Mouse (Mus musculus): ENCODE data around the gene Rnf39. TPM values are rescaled to one million over a fixed set of nuclear protein-coding genes. Genes with fewer than 3 reads are reported as not detected.

The Rnf39 gene
- 1.4 and 1.5 TPM in 2 replicates for polyA plus RNA-seq (2016; fragmentation: Nextera tagmentation; extraction: Ambion mirVana)

GRCm38 (mm10) chr17:36942791-36943471 lies at the start of gene Rnf39:
Gene Rnf39 (plus strand): TSS chr17:36942918.
- no peak for ATAC-seq (ENCODE audit: low FRiP score)
- Histone ChIP-seq H3K9me3 (replicated peaks) (no peaks in the 10 kb centered on the region), H3K4me2 (replicated peaks) (peak within 1 kb of the TSS; percentile 66), H3K4me3 (peak within 1 kb of the TSS; percentile 34), H3K27me3 (peaks cover 66% of the 10 kb centered on the region), H3K27ac (no peak within 1 kb of the TSS), H3K4me1 (peaks cover 21% of the 10 kb centered on the region), H3K9ac (peak within 1 kb of the TSS; percentile 52), H3K36me3 (no peaks in the 10 kb centered on the region)
- WGBS = 2% methylated on average over 58 of the region's 59 CpGs

- no peak overlapping the region for H3K27ac ChIP-seq
- H3K4me2 ChIP-seq (replicated peaks) = no peak overlapping the region
- H3K4me3 ChIP-seq = no peak overlapping the region
- H3K9ac ChIP-seq = no peak overlapping the region
- H3K9me3 ChIP-seq (replicated peaks) = no peaks in the 10 kb centered on the region
- no peaks in the 10 kb centered on the region for H3K36me3 ChIP-seq
- no peak for ATAC-seq (ENCODE audit: low FRiP score)
- H3K4me1 ChIP-seq = no peaks in the 10 kb centered on the region
- 78% methylated on average over 5 of the region's 5 CpGs for WGBS
- H3K27me3 ChIP-seq = 0 out of 2 replicates have a peak, but pooled peaks cover 5% of the 10 kb centered on the region
Measured at GRCm38 (mm10) chr17:36893387-36893786, 49.3 kb upstream of the Rnf39 start.

- Histone ChIP-seq H3K4me3 (no peak overlapping the region), H3K27me3 (no peaks in the 10 kb centered on the region), H3K27ac (no peak overlapping the region), H3K9me3 (replicated peaks) (no peaks in the 10 kb centered on the region), H3K4me1 (no peaks in the 10 kb centered on the region), H3K36me3 (no peaks in the 10 kb centered on the region), H3K4me2 (replicated peaks) (no peak overlapping the region), H3K9ac (no peak overlapping the region)
- ATAC-seq (ENCODE audit: low FRiP score) = no peak
- WGBS = 88% methylated on average over 1 of the region's 1 CpGs
Measured at GRCm38 (mm10) chr17:36896583-36896982, 46.1 kb upstream of the Rnf39 start.

GRCm38 (mm10) chr17:36897065-36897464 lies 45.7 kb upstream of the Rnf39 start:
- H3K4me3 ChIP-seq = no peak overlapping the region
- no peak overlapping the region for H3K4me2 ChIP-seq (replicated peaks)
- H3K4me1 ChIP-seq = no peaks in the 10 kb centered on the region
- no peak overlapping the region for H3K27ac ChIP-seq
- no peak for ATAC-seq (ENCODE audit: low FRiP score)
- H3K27me3 ChIP-seq = no peaks in the 10 kb centered on the region
- no peak overlapping the region for H3K9ac ChIP-seq
- no peaks in the 10 kb centered on the region for H3K36me3 ChIP-seq
- no peaks in the 10 kb centered on the region for H3K9me3 ChIP-seq (replicated peaks)

GRCm38 (mm10) chr17:36897552-36898205 lies 45.0 kb upstream of the Rnf39 start, which contains the start of gene Trim31:
Gene Trim31 (plus strand): TSS chr17:36898118.
- no peaks in the 10 kb centered on the region for H3K36me3 ChIP-seq
- WGBS = 73% methylated on average over 6 of the region's 6 CpGs
- H3K9ac ChIP-seq = no peak within 1 kb of the TSS
- no peaks in the 10 kb centered on the region for H3K9me3 ChIP-seq (replicated peaks)
- no peak within 1 kb of the TSS for H3K4me2 ChIP-seq (replicated peaks)
- H3K4me3 ChIP-seq = no peak within 1 kb of the TSS
- no peak within 1 kb of the TSS for H3K27ac ChIP-seq
- H3K4me1 ChIP-seq = no peaks in the 10 kb centered on the region
- no peaks in the 10 kb centered on the region for H3K27me3 ChIP-seq
- no peak for ATAC-seq (ENCODE audit: low FRiP score)

GRCm38 (mm10) chr17:36899376-36899775 lies 43.3 kb upstream of the Rnf39 start:
- Histone ChIP-seq H3K9me3 (replicated peaks) (no peaks in the 10 kb centered on the region), H3K36me3 (no peaks in the 10 kb centered on the region), H3K27ac (no peak overlapping the region), H3K27me3 (no peaks in the 10 kb centered on the region), H3K9ac (no peak overlapping the region), H3K4me3 (no peak overlapping the region), H3K4me2 (replicated peaks) (no peak overlapping the region), H3K4me1 (no peaks in the 10 kb centered on the region)
- 91% methylated on average over 4 of the region's 4 CpGs for WGBS
- no peak for ATAC-seq (ENCODE audit: low FRiP score)

- Histone ChIP-seq H3K9ac (no peak overlapping the region), H3K4me1 (no peaks in the 10 kb centered on the region), H3K4me3 (no peak overlapping the region), H3K27me3 (no peaks in the 10 kb centered on the region), H3K27ac (no peak overlapping the region), H3K9me3 (replicated peaks) (no peaks in the 10 kb centered on the region), H3K36me3 (no peaks in the 10 kb centered on the region), H3K4me2 (replicated peaks) (no peak overlapping the region)
- no peak for ATAC-seq (ENCODE audit: low FRiP score)
- 90% methylated on average over 5 of the region's 5 CpGs for WGBS
Measured at GRCm38 (mm10) chr17:36900001-36900400, 42.7 kb upstream of the Rnf39 start.

GRCm38 (mm10) chr17:36900691-36901090 lies 42.0 kb upstream of the Rnf39 start:
- no peaks in the 10 kb centered on the region for H3K9me3 ChIP-seq (replicated peaks)
- H3K9ac ChIP-seq = no peak overlapping the region
- H3K4me3 ChIP-seq = no peak overlapping the region
- no peak overlapping the region for H3K4me2 ChIP-seq (replicated peaks)
- no peaks in the 10 kb centered on the region for H3K27me3 ChIP-seq
- no peak overlapping the region for H3K27ac ChIP-seq
- no peaks in the 10 kb centered on the region for H3K36me3 ChIP-seq
- H3K4me1 ChIP-seq = no peaks in the 10 kb centered on the region
- WGBS = 50% methylated on average over 1 of the region's 1 CpGs
- ATAC-seq (ENCODE audit: low FRiP score) = no peak

- Histone ChIP-seq H3K9ac (no peak overlapping the region), H3K36me3 (no peaks in the 10 kb centered on the region), H3K4me1 (no peaks in the 10 kb centered on the region), H3K4me2 (replicated peaks) (no peak overlapping the region), H3K27me3 (no peaks in the 10 kb centered on the region), H3K27ac (no peak overlapping the region), H3K9me3 (replicated peaks) (no peaks in the 10 kb centered on the region), H3K4me3 (no peak overlapping the region)
- WGBS = 81% methylated on average over 3 of the region's 3 CpGs
- no peak for ATAC-seq (ENCODE audit: low FRiP score)
Measured at GRCm38 (mm10) chr17:36903651-36904050, 39.1 kb upstream of the Rnf39 start.

- no peak overlapping the region for H3K9ac ChIP-seq
- no peaks in the 10 kb centered on the region for H3K9me3 ChIP-seq (replicated peaks)
- no peak overlapping the region for H3K4me3 ChIP-seq
- H3K4me2 ChIP-seq (replicated peaks) = no peak overlapping the region
- H3K27me3 ChIP-seq = no peaks in the 10 kb centered on the region
- H3K27ac ChIP-seq = no peak overlapping the region
- no peaks in the 10 kb centered on the region for H3K4me1 ChIP-seq
- WGBS = 46% methylated on average over 1 of the region's 1 CpGs
- H3K36me3 ChIP-seq = no peaks in the 10 kb centered on the region
- ATAC-seq (ENCODE audit: low FRiP score) = no peak
Measured at GRCm38 (mm10) chr17:36908235-36908634, 34.5 kb upstream of the Rnf39 start.

GRCm38 (mm10) chr17:36909802-36910201 lies 32.9 kb upstream of the Rnf39 start:
- no peak for ATAC-seq (ENCODE audit: low FRiP score)
- H3K4me1 ChIP-seq = no peaks in the 10 kb centered on the region
- no peaks in the 10 kb centered on the region for H3K36me3 ChIP-seq

GRCm38 (mm10) chr17:36912031-36912430 lies 30.7 kb upstream of the Rnf39 start:
- Histone ChIP-seq H3K9ac (no peak overlapping the region), H3K9me3 (replicated peaks) (no peaks in the 10 kb centered on the region), H3K27ac (no peak overlapping the region), H3K4me3 (no peak overlapping the region), H3K36me3 (no peaks in the 10 kb centered on the region), H3K4me2 (replicated peaks) (no peak overlapping the region), H3K4me1 (no peaks in the 10 kb centered on the region), H3K27me3 (no peaks in the 10 kb centered on the region)
- WGBS = 77% methylated on average over 2 of the region's 2 CpGs
- no peak for ATAC-seq (ENCODE audit: low FRiP score)

More at GRCm38 (mm10) chr17:36909802-36910201, 32.9 kb upstream of the Rnf39 start:
- Histone ChIP-seq H3K4me2 (replicated peaks) (no peak overlapping the region), H3K9me3 (replicated peaks) (no peaks in the 10 kb centered on the region), H3K4me3 (no peak overlapping the region), H3K27ac (no peak overlapping the region), H3K27me3 (no peaks in the 10 kb centered on the region), H3K9ac (no peak overlapping the region)
- WGBS = 63% methylated on average over 4 of the region's 4 CpGs

- Histone ChIP-seq H3K9ac (no peak overlapping the region), H3K4me3 (no peak overlapping the region), H3K4me2 (replicated peaks) (no peak overlapping the region), H3K36me3 (no peaks in the 10 kb centered on the region), H3K27ac (no peak overlapping the region), H3K27me3 (no peaks in the 10 kb centered on the region), H3K9me3 (replicated peaks) (no peaks in the 10 kb centered on the region), H3K4me1 (no peaks in the 10 kb centered on the region)
- WGBS = 24% methylated on average over 2 of the region's 2 CpGs
- no peak for ATAC-seq (ENCODE audit: low FRiP score)
Measured at GRCm38 (mm10) chr17:36914108-36914507, 28.6 kb upstream of the Rnf39 start.

All from hindbrain, embryonic 12.5 days (tissue).